Mouse (Mus musculus) forebrain, embryonic 14.5 days (tissue): Measurements from ENCODE around the gene Bcr. TPM values are rescaled to one million over a fixed set of nuclear protein-coding genes. Genes with fewer than 3 reads are reported as not detected.

Source experiments
- ATAC-seq: fragments of 200-750 bp; cut with Nextera tagmentation; 2 replicates; pipeline ENCODE4 v1.8.0; 2017; ENCODE audit warnings: mild to moderate bottlenecking, moderate library complexity
- DNase-seq: peaks from one replicate; pipeline ENCODE4 v3.0.0-alpha.2; 2015; ENCODE audit warnings: low spot score
- H3K27ac ChIP-seq: fragments of 300-500 bp; sonication (generic); 2 replicates; pipeline ENCODE4 v1.5.1; 2014; ENCODE audit warnings: low read depth, mild to moderate bottlenecking, control low read depth, low read length, moderate library complexity
- H3K27me3 ChIP-seq: fragments of 300-500 bp; sonication (generic); replicated peaks from 2 replicates; pipeline ENCODE4 v1.6.1; 2014; ENCODE audit warnings: low read length, control low read depth, mixed read lengths; ENCODE audit not compliant: control insufficient read depth, insufficient read depth
- H3K36me3 ChIP-seq: fragments of 300-500 bp; sonication (generic); 2 replicates; pipeline ENCODE4 v1.6.1; 2014; ENCODE audit warnings: low read length, control low read depth; ENCODE audit not compliant: control insufficient read depth, insufficient read depth
- H3K4me1 ChIP-seq: fragments of 300-500 bp; sonication (generic); 2 replicates; pipeline ENCODE4 v1.6.1; 2014; ENCODE audit warnings: antibody characterized with exemption, low read length, control low read depth; ENCODE audit not compliant: control insufficient read depth, insufficient read depth
- H3K4me2 ChIP-seq: fragments of 300-500 bp; sonication (generic); 2 replicates; pipeline ENCODE4 v1.6.1; 2014; ENCODE audit warnings: mild to moderate bottlenecking, control low read depth, low read length
- H3K4me3 ChIP-seq: fragments of 300-500 bp; sonication (generic); 2 replicates; pipeline ENCODE4 v1.5.1; 2014; ENCODE audit warnings: low read depth, low read length, control low read depth
- H3K9ac ChIP-seq: fragments of 300-500 bp; sonication (generic); 2 replicates; pipeline ENCODE4 v1.6.1; 2014; ENCODE audit warnings: mild to moderate bottlenecking, low read length, control low read depth, moderate library complexity
- H3K9me3 ChIP-seq: fragments of 300-500 bp; sonication (generic); replicated peaks from 2 replicates; pipeline ENCODE4 v1.6.1; 2016; ENCODE audit warnings: low read length, control low read depth, mixed read lengths; ENCODE audit not compliant: control insufficient read depth
- WGBS: fragments of 180-500 bp; shearing (Covaris S2); extraction: QIAGEN DNeasy Blood & Tissue Kit; methylation state at CpG from one replicate; pipeline ENCODE4 v1.1.7; 2014; 5-methylcytosine and 5-hydroxymethylcytosine counted together
- polyA plus RNA-seq: library from polyadenylated mRNA; unstranded; fragments of >200 nt; fragmentation: Nextera tagmentation; extraction: Ambion mirVana; gene quantifications from 2 replicates; pipeline ENCODE4 v1.2.1, GENCODE M21; 2014

The Bcr gene
- polyA plus RNA-seq, 1 experiment from 2014 or later, result 12.6 TPM

DNA sequence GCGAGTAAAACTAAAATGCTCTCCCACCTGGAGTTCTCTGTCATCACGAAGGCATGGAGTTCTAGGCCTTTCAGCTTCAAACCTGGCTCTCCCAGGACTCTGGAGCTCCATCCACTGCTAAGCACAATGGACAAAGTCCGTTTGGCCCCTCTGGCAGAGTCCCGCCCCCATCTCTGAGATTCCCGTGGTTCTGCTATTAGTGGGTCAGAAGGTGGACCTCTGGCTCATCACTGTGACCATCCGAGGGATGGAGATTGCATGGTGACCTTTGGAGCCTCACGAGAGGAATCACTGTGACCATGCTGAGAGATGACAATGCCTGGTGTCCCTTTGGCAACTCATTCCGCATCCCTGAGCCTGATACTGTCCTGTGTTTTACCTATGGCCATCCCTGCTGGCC lies 7.5 kb upstream of the Bcr start:
- Histone ChIP-seq H3K36me3 (no peaks in the 10 kb centered on the region), H3K4me2 (no peak overlapping the region), H3K27me3 (no peaks in the 10 kb centered on the region), H3K4me1 (peaks cover 5% of the 10 kb centered on the region; the same call in 1 of the 2 replicates), H3K4me3 (no peak overlapping the region), H3K9ac (no peak overlapping the region), H3K9me3 (no peaks in the 10 kb centered on the region), H3K27ac (no peak overlapping the region)
- 83% methylated on average over 8 of the region's 8 CpGs for WGBS
- ATAC-seq (no peak), DNase-seq (no peak)

DNA sequence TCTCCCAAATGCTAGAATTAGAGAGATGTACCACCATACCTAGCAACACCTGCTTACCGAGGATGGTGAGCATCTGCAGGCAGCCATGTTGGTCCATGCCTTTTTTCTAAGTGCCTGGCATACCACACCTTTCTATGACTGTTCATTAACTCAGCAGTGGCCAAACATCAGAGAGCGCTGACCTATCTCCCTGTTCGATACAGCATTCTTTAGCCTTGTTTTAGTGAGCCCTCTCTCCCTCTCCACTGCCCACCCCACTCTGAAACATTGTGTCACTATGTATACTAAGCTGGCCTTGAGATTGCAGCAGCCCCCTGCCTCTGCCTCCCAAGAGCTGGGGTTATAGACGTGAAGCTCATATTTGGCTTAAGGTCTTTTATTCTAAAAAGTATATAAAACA lies 6.7 kb upstream of the Bcr start:
- no peak overlapping the region for H3K27ac ChIP-seq
- no peaks in the 10 kb centered on the region for H3K27me3 ChIP-seq
- peaks cover 5% of the 10 kb centered on the region; the same call in 1 of the 2 replicates for H3K4me1 ChIP-seq
- ATAC-seq, result no peak
- no peaks in the 10 kb centered on the region for H3K9me3 ChIP-seq
- H3K9ac ChIP-seq, result no peak overlapping the region
- no peaks in the 10 kb centered on the region for H3K36me3 ChIP-seq
- DNase-seq, result no peak
- H3K4me3 ChIP-seq, result no peak overlapping the region
- H3K4me2 ChIP-seq, result no peak overlapping the region
- WGBS, result 91% methylated on average over 4 of the region's 4 CpGs

DNA sequence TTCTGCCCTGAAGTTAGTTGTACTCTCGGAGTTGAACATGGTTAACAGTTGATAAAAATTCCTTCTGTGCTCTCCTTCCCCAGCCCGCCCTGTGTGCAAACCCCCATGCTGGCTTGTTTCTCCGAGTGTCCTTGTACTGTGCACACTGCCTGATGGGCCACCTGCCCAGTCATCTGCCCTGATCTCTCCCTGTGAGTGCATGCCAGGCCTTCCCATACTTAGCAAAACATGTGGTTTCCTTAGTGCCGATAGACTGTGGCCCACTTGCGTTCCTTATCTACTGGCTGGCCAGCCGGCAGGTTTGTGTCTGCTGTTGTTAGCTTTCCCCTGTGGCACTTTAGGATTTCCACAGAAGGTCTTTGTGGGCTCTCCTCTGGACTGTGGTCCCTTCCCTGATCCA lies 6.3 kb upstream of the Bcr start:
- Histone ChIP-seq H3K9ac (no peak overlapping the region), H3K36me3 (no peaks in the 10 kb centered on the region), H3K4me3 (no peak overlapping the region), H3K4me2 (no peak overlapping the region), H3K4me1 (peaks cover 5% of the 10 kb centered on the region; the same call in 1 of the 2 replicates), H3K27ac (no peak overlapping the region), H3K9me3 (no peaks in the 10 kb centered on the region), H3K27me3 (no peaks in the 10 kb centered on the region)
- DNase-seq (no peak), ATAC-seq (no peak)
- WGBS, result 84% methylated on average over 6 of the region's 6 CpGs

DNA sequence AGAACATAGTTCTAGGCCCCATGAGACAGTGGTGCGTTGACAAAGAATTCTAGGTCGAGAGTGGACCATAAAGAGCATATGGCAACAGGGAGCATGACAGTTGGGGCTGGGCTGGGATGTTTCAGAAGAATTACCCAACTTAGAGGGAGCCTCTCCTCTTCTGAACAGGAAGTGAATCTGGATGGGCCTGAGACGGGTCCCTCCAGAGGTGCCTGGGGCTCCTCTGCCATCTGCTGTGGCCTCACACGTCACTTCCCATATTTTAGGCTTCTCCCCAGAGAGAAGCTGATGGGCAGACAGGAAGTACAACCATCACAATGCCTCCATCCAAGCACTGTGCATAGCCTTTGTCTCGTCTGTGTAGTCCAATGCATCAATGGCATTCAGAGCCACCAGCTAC lies 4.7 kb upstream of the Bcr start:
- H3K27ac ChIP-seq, result no peak overlapping the region
- ATAC-seq, result no peak
- WGBS, result 78% methylated on average over 5 of the region's 5 CpGs

DNA sequence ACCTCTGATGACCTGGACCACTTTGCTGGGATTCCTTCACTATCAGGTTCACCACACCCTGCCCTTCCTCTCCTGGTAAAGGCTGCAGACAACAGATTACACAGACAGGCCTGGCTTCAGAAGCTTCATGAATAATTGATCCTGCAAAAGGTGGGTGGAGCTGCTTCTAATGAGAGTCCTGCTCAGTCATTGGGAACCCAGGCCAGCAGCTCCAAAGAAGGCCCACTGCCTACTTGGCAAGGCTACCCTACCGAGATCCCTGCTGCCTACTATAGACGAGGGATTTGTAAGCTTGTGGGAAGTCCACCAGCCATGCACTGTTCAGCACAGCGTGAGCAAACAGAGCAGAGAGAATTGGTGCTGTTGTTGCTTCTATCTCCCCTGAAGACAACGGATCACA lies 4.1 kb upstream of the Bcr start:
- no peaks in the 10 kb centered on the region for H3K36me3 ChIP-seq
- H3K27ac ChIP-seq, result no peak overlapping the region
- WGBS, result 2% methylated on average over 4 of the region's 4 CpGs
- H3K4me3 ChIP-seq, result no peak overlapping the region
- peaks cover 13% of the 10 kb centered on the region for H3K4me1 ChIP-seq
- no peaks in the 10 kb centered on the region for H3K27me3 ChIP-seq
- H3K4me2 ChIP-seq, result no peak overlapping the region
- DNase-seq, result peak; percentile 33
- H3K9ac ChIP-seq, result no peak overlapping the region
- no peaks in the 10 kb centered on the region for H3K9me3 ChIP-seq
- ATAC-seq, result no peak

More for the DNA sequence above, 4.7 kb upstream of the Bcr start:
- Histone ChIP-seq H3K9me3 (no peaks in the 10 kb centered on the region), H3K36me3 (no peaks in the 10 kb centered on the region), H3K4me2 (no peak overlapping the region), H3K9ac (no peak overlapping the region), H3K4me1 (peaks cover 13% of the 10 kb centered on the region), H3K4me3 (no peak overlapping the region), H3K27me3 (no peaks in the 10 kb centered on the region)
- DNase-seq, result no peak

DNA sequence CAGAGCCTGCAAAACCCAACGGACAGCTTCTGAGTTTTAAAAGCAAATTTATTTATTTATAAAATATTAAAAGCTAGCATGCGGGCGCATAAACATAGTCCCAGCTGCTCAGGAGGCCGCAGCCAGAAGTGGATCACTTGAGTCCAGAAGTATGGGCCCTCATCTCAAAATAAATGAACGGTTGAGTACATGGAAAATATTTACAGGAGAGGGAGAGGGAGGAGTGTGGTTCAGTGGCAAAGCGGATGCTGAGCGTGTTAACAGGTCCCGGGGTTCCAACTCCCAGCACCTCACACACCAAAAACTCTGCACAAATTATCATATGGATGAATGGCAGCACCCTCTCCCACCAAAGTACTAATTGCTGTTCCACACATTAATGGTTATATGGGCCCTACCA lies 2.1 kb upstream of the Bcr start:
- no peak overlapping the region for H3K9ac ChIP-seq
- H3K4me3 ChIP-seq, result no peak overlapping the region
- H3K4me2 ChIP-seq, result no peak overlapping the region
- no peaks in the 10 kb centered on the region for H3K36me3 ChIP-seq
- ATAC-seq (no peak), DNase-seq (no peak)
- H3K9me3 ChIP-seq, result no peaks in the 10 kb centered on the region
- peaks cover 26% of the 10 kb centered on the region for H3K4me1 ChIP-seq
- H3K27ac ChIP-seq, result no peak overlapping the region
- 80% methylated on average over 8 of the region's 8 CpGs for WGBS
- no peaks in the 10 kb centered on the region for H3K27me3 ChIP-seq

DNA sequence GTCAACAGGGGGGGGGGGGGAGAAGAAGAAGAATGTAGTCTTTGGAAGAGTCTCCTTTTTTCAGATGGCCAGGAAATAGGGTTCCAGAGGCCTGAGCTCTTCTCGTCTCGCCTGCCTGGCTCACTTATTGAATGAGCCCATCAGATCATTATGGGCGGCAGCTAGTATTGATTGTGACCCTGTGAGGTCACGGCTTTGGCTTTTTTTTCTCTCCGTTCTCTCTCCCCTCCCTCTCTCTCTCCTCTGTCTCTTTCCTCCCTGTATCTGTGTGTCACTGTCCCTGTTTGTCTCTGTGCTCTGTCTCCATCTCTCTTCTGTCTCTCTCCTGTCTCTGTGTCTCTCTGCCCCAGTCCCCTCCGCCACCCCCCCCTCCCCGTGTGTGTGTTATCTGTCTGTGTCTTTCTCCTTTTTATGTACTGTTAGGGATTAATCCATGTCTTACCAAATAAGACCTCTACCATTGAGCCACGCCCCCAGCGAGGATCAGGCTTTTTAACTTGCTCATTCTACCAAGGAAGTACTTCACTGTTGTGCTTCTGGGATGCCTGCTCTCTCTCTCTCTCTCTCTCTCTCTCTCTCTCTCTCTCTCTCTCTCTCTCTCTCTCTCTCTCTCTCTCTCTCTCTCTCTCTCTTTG lies 1.5 kb upstream of the Bcr start:
- peak; percentile 29 for DNase-seq
- no peak for ATAC-seq

DNA sequence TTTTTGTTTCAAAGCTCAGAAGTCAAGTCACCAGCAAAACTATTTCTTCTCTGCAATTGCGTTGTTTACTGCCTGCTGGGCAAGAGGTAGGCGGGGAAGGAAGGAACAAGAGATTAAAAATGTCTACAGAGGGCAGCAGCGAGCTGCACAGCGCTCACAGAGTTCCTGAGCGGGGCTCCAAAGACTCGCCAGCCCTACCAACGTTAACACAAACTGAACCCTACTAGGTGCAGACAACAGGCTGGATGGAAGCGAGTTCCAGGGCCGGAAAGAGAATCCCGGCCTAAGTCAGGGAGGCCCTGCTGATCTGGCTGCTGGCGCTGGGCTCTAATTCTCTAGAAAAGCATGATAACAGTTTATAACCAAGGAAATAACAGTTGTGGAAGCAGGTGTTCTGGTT lies 996 bp upstream of the Bcr start:
- ATAC-seq (peak; percentile 35; the same call in 1 of the 2 replicates), DNase-seq (peak; percentile 88)
- no peak overlapping the region for H3K9ac ChIP-seq
- H3K27ac ChIP-seq, result no peak overlapping the region
- H3K9me3 ChIP-seq, result no peaks in the 10 kb centered on the region
- peaks cover 37% of the 10 kb centered on the region for H3K4me1 ChIP-seq
- under 1% methylated on average over 11 of the region's 11 CpGs for WGBS
- no peak overlapping the region for H3K4me3 ChIP-seq
- no peaks in the 10 kb centered on the region for H3K36me3 ChIP-seq
- H3K27me3 ChIP-seq, result no peaks in the 10 kb centered on the region
- peak overlapping the region; percentile 93 for H3K4me2 ChIP-seq

More for the DNA sequence above, 1.5 kb upstream of the Bcr start:
- Histone ChIP-seq H3K4me2 (peak overlapping the region; percentile 3; the same call in 1 of the 2 replicates), H3K27me3 (no peaks in the 10 kb centered on the region), H3K9ac (no peak overlapping the region), H3K4me1 (peaks cover 32% of the 10 kb centered on the region), H3K36me3 (no peaks in the 10 kb centered on the region), H3K27ac (no peak overlapping the region), H3K4me3 (no peak overlapping the region), H3K9me3 (no peaks in the 10 kb centered on the region)
- 12% methylated on average over 9 of the region's 9 CpGs for WGBS

DNA sequence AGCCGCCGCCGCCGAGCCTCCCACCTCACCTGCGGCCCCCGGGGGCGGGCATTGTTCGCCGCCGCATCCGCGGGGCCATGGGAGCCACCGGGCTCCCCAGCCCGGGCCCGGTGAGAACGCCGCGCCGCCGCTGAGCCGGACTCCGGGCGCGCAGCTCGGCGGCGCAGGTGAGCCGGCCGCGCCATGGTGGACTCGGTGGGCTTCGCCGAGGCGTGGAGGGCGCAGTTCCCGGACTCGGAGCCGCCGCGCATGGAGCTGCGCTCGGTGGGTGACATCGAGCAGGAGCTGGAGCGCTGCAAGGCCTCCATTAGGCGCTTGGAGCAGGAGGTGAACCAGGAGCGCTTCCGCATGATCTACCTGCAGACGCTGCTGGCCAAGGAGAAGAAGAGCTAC lies 447 bp downstream of the Bcr start:
- no peaks in the 10 kb centered on the region for H3K9me3 ChIP-seq
- no peaks in the 10 kb centered on the region for H3K36me3 ChIP-seq
- DNase-seq, result peak; percentile 40
- peak; percentile 45 for ATAC-seq
- peak overlapping the region; percentile 93 for H3K4me2 ChIP-seq
- WGBS, result under 1% methylated on average over 32 of the region's 48 CpGs
- H3K9ac ChIP-seq, result peak overlapping the region; percentile 86
- H3K27ac ChIP-seq, result peak overlapping the region; percentile 87
- no peaks in the 10 kb centered on the region for H3K27me3 ChIP-seq
- peaks cover 47% of the 10 kb centered on the region for H3K4me1 ChIP-seq
- peak overlapping the region; percentile 92 for H3K4me3 ChIP-seq
